Mouse (Mus musculus) cerebellum, adult 9-11 months (tissue): ENCODE measurements around the gene Cnnm2.

Experiments used
- DNase-seq: peaks from one replicate; pipeline ENCODE4 v3.0.0; 2022

Gene Cnnm2

DNA sequence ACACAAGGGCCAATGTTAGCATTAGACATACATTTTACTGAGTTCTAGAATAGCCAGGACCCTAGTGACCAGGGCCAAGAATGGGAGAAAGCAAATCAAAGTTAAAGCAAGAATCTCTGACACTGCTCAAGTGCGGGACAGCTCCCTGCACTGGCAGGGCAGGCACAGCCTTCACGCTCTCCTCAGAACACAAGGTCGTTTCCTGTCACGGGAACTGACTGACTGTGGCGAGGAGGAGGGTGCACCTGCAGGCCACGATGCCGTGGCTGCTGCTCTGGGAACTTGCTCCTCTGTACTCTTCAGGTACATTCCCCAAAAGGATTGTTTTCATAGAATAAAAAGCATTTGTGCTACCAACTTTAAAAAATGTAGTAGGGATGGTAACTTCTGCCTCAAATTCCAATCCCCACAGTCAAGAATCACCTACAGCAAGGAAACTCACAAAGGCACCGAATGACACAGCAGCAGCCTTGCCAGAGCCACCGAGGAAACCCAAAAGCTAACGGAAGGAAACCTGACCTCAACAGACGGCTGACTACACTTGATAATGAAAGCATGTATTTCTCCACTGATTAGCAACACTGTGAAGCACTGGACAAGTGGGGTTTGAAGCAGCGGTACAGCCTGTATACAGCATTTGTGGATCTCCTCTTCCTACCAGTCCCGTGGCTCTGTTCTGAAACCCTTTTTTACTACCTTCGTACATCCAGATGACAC is 126.6 kb downstream of the Cnnm2 start:
- DNase-seq = no peak

DNA sequence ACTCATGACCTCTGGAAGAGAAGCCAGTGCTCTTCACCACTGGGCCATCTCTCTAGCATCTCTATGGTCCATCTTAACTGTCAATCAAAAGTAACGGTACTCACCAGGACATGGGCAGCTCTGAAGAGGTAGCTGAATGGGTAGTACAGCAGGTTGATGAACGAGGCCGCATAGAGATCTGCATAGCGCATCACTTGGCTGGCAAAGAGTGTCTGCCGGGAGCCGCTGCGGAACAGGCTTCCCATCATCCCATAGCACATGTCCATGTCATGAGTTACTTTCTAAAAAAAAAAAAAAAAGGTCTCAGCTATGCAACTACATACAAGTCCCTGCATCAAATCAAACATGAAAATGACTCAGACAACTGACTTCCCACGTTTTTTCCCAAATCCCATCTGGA is 128.3 kb downstream of the Cnnm2 start:
- DNase-seq = no peak

GRCm38 (mm10) chr19:46890657-46891056 is 129.3 kb downstream of the Cnnm2 start:
- no peak for DNase-seq

DNA sequence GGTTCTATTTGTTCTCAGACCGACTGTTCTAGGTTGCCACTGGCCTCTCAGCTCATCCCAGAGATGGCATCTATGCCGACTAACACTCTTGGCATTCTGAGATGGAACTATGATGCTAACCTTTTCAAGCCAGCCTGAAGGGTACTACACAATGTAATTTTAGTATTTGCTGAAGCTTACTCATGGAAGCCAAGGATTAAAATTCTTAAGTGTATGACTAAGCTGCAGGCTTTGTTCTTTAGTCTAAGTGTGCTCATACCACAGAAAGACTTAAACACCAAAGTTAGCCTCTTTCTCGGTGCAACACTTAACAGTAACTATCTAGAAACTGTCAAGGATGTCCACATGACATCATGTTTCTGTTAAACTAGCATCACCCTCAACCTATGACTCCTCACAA is 131.5 kb downstream of the Cnnm2 start:
- DNase-seq = no peak

DNA sequence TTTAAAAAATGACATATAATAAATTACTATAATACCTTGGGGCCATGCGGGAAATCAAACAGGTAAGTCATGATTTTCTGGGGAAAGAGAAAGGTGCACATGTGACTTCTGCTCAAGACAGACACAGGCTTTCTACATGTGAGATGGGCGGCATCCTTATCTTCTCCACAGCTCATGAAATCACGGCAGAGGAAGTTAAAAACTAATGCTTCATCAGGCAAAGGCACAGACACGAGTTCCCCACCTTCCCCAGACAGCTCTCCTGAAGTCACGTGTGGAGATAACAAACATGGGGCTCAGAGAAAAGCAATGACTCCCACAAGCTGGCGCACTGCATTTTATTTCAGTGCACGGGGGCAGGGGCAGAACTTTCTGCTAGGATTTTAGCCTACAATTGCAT is 132.1 kb downstream of the Cnnm2 start:
- DNase-seq = no peak

DNA sequence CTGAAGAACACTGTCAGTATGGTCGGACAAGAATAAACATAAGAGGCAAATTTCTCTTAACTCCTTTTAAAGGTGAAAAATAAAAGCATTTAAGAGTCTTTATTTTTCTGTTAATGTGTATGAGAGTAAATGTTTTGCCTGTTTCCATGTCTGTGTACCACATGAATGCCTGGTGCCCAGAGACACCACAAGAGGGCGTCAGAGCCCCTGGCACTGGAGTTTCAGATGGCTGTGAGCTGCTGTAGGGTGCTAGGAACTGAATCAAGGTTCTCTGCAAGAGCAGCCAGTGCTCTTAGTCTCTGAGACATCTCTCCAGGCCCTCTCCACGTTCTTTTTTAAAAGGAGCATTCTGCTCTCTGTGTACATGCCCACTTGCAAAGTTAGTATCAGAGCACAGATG is 135.7 kb downstream of the Cnnm2 start:
- DNase-seq = no peak

DNA sequence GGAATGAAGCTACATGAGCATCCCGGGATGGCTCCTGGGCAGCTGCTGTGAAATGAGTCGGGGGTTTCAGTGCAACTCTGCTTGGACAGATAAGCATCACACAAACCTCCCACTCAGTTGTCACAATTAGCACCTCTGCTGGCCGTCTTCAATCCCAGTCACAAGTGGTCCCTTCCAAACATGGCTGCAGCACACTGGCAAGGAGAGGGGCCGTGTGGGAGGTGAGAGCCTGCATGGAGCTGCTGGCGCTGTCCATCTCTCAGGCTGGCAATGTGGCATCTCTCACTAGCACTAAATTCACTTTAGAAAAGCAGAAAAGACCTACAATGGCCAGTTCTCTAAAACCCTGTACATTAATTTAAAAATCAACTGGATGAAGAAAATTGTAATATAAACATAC is 136.8 kb downstream of the Cnnm2 start:
- DNase-seq = no peak

- DNase-seq = no peak
These were observed 137.9 kb downstream of the Cnnm2 start for GRCm38 (mm10) chr19:46899306-46899705.

GRCm38 (mm10) chr19:46899871-46900270 is 138.5 kb downstream of the Cnnm2 start:
- DNase-seq = no peak

DNA sequence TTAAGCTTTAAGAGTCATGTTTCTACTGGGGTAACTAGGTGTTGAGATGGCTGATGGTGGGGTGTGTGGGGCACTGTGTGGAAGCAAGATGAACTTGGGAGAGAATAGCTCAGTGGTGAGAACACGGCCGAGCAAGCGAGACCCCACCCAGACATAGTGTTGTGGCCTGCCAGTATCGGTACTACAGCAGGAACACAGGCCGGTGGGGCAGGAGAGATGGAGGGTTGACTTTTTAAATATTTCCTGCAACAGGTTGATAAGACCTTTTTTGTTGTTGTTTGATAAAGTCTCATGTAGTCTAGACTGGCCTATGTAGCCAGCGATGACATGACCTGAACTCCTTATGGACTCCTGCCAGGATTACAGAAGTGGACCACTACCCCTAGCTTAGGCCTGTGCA is 139.4 kb downstream of the Cnnm2 start:
- no peak for DNase-seq

- DNase-seq = no peak
These were observed 139.9 kb downstream of the Cnnm2 start for GRCm38 (mm10) chr19:46901323-46901722.

- no peak for DNase-seq
These were observed 142.0 kb downstream of the Cnnm2 start for GRCm38 (mm10) chr19:46903379-46903778.

DNA sequence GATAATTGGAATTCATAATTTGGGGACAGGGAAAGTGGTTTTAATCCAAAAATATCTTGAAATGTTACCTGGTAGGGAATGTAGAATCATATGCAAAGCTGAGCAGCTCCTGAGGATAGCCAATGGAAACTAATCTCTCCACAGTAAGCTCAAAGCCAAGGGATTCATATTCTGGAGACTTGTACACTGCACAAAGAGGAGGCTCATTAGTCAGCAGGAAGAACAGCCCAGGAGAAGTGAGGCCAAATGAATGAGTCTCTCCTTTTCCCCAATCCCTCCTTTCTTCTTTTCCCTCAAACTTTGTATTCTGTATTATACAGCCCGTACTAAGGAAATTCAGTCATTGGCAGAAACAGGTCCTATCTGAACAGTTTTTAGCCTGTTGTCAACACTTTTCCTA is 143.5 kb downstream of the Cnnm2 start:
- no peak for DNase-seq

DNA sequence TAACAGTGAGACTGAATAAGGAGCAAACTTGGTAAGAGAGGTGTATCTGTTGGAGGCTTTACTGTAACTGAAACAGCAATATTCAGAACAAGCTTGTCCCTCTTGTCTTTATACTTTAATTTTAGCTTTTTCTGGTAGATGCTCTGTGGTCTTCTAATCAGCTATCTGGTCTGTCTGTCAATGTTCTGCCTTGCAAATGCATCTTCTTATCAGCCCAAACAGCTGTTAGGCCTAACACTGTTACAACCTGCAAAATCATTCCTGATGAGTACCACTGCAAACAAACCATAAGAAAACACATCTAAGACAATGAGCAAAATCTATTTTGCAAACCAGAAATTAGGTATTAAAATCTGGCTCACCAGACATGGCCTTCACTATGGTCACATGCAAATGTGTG is 144.0 kb downstream of the Cnnm2 start:
- no peak for DNase-seq

- DNase-seq = no peak
These were observed 144.6 kb downstream of the Cnnm2 start for GRCm38 (mm10) chr19:46905971-46906370.

DNA sequence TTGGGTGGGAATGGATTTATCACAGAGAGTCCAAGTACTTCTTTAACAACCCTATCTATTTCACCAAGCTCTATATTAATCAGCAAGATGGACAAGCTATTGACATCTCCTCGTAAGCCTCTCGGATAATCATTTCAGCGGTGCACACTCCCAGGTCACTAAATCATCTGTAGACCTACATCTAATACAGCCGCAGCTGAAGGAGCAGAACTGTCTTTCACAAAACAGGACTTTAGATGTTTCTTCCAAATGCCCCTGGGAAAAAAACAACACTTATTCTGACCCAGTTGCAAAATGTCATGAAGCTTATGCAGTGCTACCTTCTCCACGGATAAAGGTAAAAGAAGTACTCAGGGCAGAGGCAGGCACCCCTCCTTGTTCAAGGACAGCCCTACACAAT is 146.8 kb downstream of the Cnnm2 start:
- no peak for DNase-seq

- no peak for DNase-seq
These were observed 147.6 kb downstream of the Cnnm2 start for GRCm38 (mm10) chr19:46908977-46909376.

- no peak for DNase-seq
These were observed 150.1 kb downstream of the Cnnm2 start for GRCm38 (mm10) chr19:46911492-46911891.

DNA sequence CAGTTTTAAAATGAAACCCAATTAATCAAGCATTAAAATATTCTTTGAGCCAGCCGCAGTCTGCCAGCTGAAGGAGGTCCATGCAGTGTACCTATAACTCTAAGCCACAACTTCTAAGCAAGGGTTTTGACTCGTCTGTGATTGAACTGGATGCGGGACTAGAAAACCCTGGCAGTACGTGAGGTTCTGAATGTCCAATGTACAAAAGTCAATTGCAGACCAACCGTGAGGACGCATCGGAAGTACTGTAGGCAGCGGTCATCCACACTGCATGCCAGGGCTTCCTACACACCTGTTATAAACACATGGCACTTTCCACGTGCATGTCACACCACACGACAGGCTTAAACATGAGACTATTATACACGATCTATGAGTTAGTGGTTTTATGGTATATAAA is 152.2 kb downstream of the Cnnm2 start:
- no peak for DNase-seq

DNA sequence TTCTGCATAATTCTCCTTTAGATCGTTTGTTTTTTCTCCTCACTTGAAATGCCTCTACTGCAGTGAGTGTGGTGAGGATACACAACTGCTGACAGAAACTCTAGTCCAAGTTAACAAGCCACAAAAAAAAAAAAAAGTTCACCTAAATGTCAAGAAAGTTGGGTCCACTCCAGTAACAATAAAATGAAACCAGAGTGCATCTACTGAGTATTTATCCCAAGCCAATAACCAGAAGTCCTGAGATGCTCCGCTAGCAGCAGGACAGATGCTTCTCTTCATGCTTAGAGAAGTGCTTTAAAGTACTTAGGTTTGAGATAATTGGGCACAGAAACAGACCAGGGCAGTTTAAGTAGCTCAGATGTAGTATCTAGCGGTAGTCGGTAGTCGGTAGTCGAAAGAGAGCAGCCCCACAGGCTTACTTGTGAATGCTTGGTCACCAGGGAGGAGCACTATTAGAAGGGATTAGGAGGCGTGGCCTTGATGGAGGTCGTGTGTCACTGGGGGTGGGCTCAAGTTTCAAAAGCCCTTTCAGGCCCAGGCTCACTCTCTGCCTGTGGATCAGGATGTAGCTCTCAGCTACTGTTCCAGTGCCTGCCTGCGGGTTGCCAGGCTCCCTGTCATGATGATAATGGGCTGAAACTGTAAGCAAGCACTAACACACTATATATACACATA is 154.1 kb downstream of the Cnnm2 start:
- DNase-seq = no peak

- no peak for DNase-seq
These were observed 159.2 kb downstream of the Cnnm2 start for GRCm38 (mm10) chr19:46920571-46920970.

DNA sequence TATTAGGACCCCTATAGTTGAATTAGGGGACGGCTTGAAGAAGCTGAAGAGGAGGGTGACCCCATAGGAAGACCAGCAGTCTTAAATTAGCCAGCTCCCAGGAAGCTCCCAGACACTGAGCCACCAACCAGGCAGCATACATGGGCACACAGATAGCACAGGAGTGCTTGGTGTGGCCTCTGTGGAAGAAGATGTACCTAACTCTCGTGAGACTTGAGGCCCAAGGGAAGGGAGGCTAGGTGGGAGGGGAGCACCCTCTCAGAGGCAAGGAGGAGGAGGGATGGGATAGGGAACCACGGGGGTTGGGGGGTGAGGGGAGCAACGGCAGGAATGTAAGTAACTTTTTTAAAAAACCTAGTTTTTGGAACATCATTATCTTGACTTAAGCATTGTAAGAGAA is 165.0 kb downstream of the Cnnm2 start:
- DNase-seq = no peak

GRCm38 (mm10) chr19:46926951-46927350 is 165.6 kb downstream of the Cnnm2 start:
- DNase-seq = no peak

DNA sequence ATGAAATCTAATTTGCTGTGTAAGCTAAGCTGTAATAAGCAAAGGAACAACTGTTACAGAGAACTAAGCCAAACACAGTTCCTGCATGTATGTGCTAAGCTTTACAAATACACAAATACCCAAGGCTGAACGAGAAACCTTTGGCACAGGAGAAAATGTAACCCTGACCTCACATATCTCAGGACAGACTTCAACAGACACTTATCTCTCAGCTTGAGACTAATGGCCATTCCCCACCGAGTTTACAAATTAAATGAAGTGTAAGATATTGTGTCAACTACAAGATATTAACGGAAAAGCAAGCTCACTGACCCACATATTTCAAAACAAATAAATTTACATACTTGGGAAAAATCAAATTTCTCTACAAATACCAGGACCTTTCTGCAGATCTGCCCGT is 166.7 kb downstream of the Cnnm2 start:
- DNase-seq = no peak

DNA sequence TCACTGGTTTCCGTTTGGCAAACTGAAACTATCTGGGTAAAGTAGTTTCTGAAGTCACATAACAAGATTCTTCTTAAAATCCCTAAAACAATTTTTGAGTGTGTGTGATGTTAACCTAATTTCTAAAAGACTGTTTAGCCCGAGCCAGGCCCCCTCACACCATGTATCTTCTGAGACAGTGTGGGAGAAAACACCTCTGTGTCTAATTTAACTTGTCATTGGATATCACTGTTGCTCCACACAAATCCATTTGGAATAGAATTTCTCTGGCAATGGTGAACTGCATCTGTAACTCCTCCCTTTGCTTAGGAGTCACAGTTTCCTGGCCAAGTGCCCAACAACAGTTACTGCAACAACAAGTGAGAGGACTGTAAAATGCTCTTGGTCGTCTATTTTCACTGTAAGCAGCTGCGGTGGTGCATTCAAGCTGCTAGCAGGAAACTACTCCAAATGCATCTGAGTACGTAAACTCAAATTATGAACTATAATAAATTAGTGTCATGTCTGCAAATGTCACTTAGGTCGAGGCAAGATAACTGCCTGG is 167.7 kb downstream of the Cnnm2 start:
- DNase-seq = no peak
